Comparison of ENCODE assay signal across 9 mouse cellular contexts in genomic region chr16:11006100-11006499, GRCm38 (mm10). TPM values are rescaled to one million over a fixed set of nuclear protein-coding genes. Genes with fewer than 3 reads are reported as not detected.
A peak's percentile ranks its signal among the peaks of the same experiment; 100 is the strongest.
DNase-seq lines count a peak whose midpoint lies in the region; ATAC-seq lines count a peak whose summit lies in the region.
"Had no signal": no experiment of that assay in that cellular context is flagged by ENCODE, and none has a peak within 500 bp of the region (broad histone marks: within the 10 kb centered on the region; RNA-seq: fewer than 3 reads in every experiment).

No protein-coding gene starts in this region.

- no peak overlapping the region for H3K4me3 ChIP-seq in kidney, embryonic 14.5 days (ENCODE audit: low read length)
- H3K4me3 ChIP-seq: myocyte had no signal

- 82% methylated on average over 6 of the region's 6 CpGs for WGBS in kidney, embryonic 14.5 days

- no peak for ATAC-seq in kidney, embryonic 14.5 days (ENCODE audit: low FRiP score, low TSS enrichment)

- H3K9me3 ChIP-seq in kidney, embryonic 14.5 days (ENCODE audit: control insufficient read depth, low read length), result 0 out of 2 replicates have a peak, but pooled peaks cover 4% of the 10 kb centered on the region

- intact Hi-C loops in heart, postnatal 25 days (cut with DNase I), result no loop called here

- H3K4me2 ChIP-seq in kidney, embryonic 14.5 days (replicated peaks; ENCODE audit: low read depth, low read length), result no peak overlapping the region

- H3K9ac ChIP-seq in kidney, embryonic 14.5 days (ENCODE audit: low read depth, low read length), result no peak overlapping the region

- H3K27ac ChIP-seq in kidney, embryonic 14.5 days (ENCODE audit: low read depth, low read length), result peak overlapping the region; percentile 55; the same call in 1 of the 2 replicates

- H3K27me3 ChIP-seq in kidney, embryonic 14.5 days (ENCODE audit: control insufficient read depth, insufficient read depth, low read length), result no peaks in the 10 kb centered on the region

- DNase-seq in kidney, postnatal 25 days, result no peak
- peak; percentile 73 for DNase-seq in MEL-GATA-1-ER (ENCODE audit: extremely low read depth, low read depth)
- DNase-seq in heart, postnatal 25 days (ENCODE audit: low spot score), result peak; percentile 30
- peak; percentile 47 for DNase-seq in lung, postnatal 10 days
- DNase-seq in cerebellum, adult 18-20 months, result no peak
- DNase-seq in cerebellum, adult 9-10 months, result no peak
- no peak for DNase-seq in frontal cortex, postnatal 10 days (ENCODE audit: low spot score in 2 of 2)

- no peaks in the 10 kb centered on the region for H3K36me3 ChIP-seq in kidney, embryonic 14.5 days (ENCODE audit: control insufficient read depth, insufficient read depth, low read length)

- H3K4me1 ChIP-seq in kidney, embryonic 14.5 days (ENCODE audit: control insufficient read depth, insufficient read depth, low read length), result peaks cover 22% of the 10 kb centered on the region

RNA-seq across cellular contexts. Expression of gene Snn, which starts 54.6 kb away (rescaled TPM):
- 32.5 and 54.4 TPM in 2 replicates for polyA plus RNA-seq in kidney, embryonic 14.5 days (2014; fragmentation: Nextera tagmentation; extraction: Ambion mirVana)
- total RNA-seq in heart, postnatal 25 days (2021), result 10 to 100 TPM; 28.3 to 33.3 TPM

RNA-seq across cellular contexts. Expression of gene Litaf, which starts 59.9 kb away (rescaled TPM):
- 104 and 121 TPM in 2 replicates for polyA plus RNA-seq in kidney, embryonic 14.5 days (2014; fragmentation: Nextera tagmentation; extraction: Ambion mirVana)
- 10 to 100 TPM; 21.7 to 24.2 TPM for total RNA-seq in heart, postnatal 25 days (2021)

Comparison
In these comparisons a context has a peak if more than half of its experiments do, and no peak if none do; other contexts are left out.
1. DNase-seq: peak in MEL-GATA-1-ER (single experiment), heart, postnatal 25 days (single experiment) and lung, postnatal 10 days (single experiment); none in kidney, postnatal 25 days (0 of 2), cerebellum, adult 18-20 months (0 of 2), cerebellum, adult 9-10 months (single experiment) and frontal cortex, postnatal 10 days (0 of 2).